ENCODE assay signal across 20 mouse cellular contexts in the genomic region with DNA sequence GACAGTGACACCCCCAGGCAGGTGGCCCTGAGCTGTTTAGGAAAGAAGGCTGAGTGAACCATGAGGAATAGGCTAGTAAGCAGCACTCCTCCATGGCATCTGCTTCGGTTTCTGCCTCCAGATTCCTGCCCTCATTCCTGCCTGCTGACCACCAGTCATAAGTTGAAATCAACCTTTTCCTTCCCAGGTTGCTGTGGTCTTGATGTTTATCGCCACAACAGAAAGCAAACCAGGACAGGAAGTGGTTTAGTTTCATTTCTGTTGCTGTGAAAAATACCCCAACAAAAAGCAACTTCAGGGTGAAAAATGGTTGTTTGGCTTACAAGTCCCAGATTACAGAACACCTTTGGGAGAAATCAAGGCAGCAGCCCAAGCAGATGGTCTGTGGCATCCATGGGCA. TPM values are rescaled to one million over a fixed set of nuclear protein-coding genes. Genes with fewer than 3 reads are reported as not detected.
A peak's percentile ranks its signal among the peaks of the same experiment; 100 is the strongest.
DNase-seq lines count a peak whose midpoint lies in the region; TF ChIP-seq lines count a peak whose summit lies in the region.
"Had no signal": no experiment of that assay in that cellular context is flagged by ENCODE, and none has a peak within 500 bp of the region (broad histone marks: within the 10 kb centered on the region; RNA-seq: fewer than 3 reads in every experiment).

No protein-coding gene starts in this region.

- no peak for TF ChIP-seq POLR2A in bone marrow, adult 2 months (IDR thresholded peaks at IDR 0.05; ENCODE audit: borderline replicate concordance, control insufficient read depth, low read depth, low read length)

- TF ChIP-seq CTCF in bone marrow, adult 2 months (IDR thresholded peaks at IDR 0.05; ENCODE audit: control insufficient read depth, insufficient read depth, low read length): no peak

- intact Hi-C loops in heart, postnatal 36 days (cut with DNase I): no loop called here

- H3K4me3 ChIP-seq in bone marrow, adult 2 months (replicated peaks; ENCODE audit: control insufficient read depth, low read depth, low read length): no peak overlapping the region
- H3K4me3 ChIP-seq: embryonic facial prominence, embryonic 15.5 days; heart, embryonic 12.5 days; limb, embryonic 12.5 days; liver, embryonic 12.5 days; midbrain, embryonic 10.5 days had no signal

- peak; percentile 56 for DNase-seq in heart, adult 11 months
- no peak for DNase-seq in heart, adult 18-20 months
- peak; percentile 84 for DNase-seq in 416B (ENCODE audit: low read depth)
- DNase-seq in naive thymus-derived CD4-positive, alpha-beta T cell, adult 2 months (ENCODE audit: low read depth): peak; percentile 3
- no peak for DNase-seq in layer of hippocampus, postnatal 10 days (ENCODE audit: low spot score in 2 of 2)
- no peak for DNase-seq in gastrocnemius, adult 18-20 months (ENCODE audit: low spot score)
- DNase-seq in heart, postnatal 36 days: no peak
- DNase-seq: adrenal gland, postnatal 14 days; cerebellum, adult 11-12 months; cerebellum, postnatal 14 days; heart, postnatal 4 days; lung, embryonic 14.5 days; right cerebral cortex, postnatal 4 days had no signal

- peaks cover 2% of the 10 kb centered on the region; the same call in 1 of the 2 replicates for H3K4me1 ChIP-seq in bone marrow, adult 2 months (ENCODE audit: control insufficient read depth, insufficient read depth, low read length)
- H3K4me1 ChIP-seq: embryonic facial prominence, embryonic 15.5 days; limb, embryonic 12.5 days; midbrain, embryonic 10.5 days had no signal

- 3% methylated on average over 2 of the region's 2 CpGs for WGBS in bone marrow, adult 2 months

- peak overlapping the region; percentile 57; the same call in 1 of the 2 replicates for H3K27ac ChIP-seq in bone marrow, adult 2 months (ENCODE audit: control insufficient read depth, insufficient read depth, low read depth, low read length, poor library complexity)
- H3K27ac ChIP-seq: embryonic facial prominence, embryonic 15.5 days; limb, embryonic 12.5 days; liver, embryonic 12.5 days; macrophage; midbrain, embryonic 10.5 days had no signal

RNA-seq across cellular contexts. Expression of gene Gna14, which starts 53.2 kb away (rescaled TPM):
- under 1 TPM; 0.27 to 0.67 TPM for total RNA-seq in heart, adult 18-20 months (2021)
- 0.49 TPM in 1 of 2 replicates, not detected in the other for polyA plus RNA-seq in bone marrow, adult 2 months (2011; ENCODE audit: insufficient read depth, insufficient read length, low replicate concordance, missing spikeins)
- 1 to 10 TPM in 1 of 2 experiments, under 1 TPM in 1; 0.59 to 1.5 TPM for total RNA-seq in layer of hippocampus, postnatal 10 days (2021)
- total RNA-seq in gastrocnemius, adult 18-20 months (2021): 1 to 10 TPM in 1 of 2 experiments, under 1 TPM in 1; 0.64 to 1.5 TPM
- under 1 TPM; 0.30 to 0.56 TPM for total RNA-seq in heart, postnatal 36 days (2021)

Comparison
In these comparisons a context has a peak if more than half of its experiments do, and no peak if none do; other contexts are left out.
1. DNase-seq: peak in heart, adult 11 months (single experiment), 416B (single experiment) and naive thymus-derived CD4-positive, alpha-beta T cell, adult 2 months (single experiment); none in heart, adult 18-20 months (0 of 2), layer of hippocampus, postnatal 10 days (0 of 2), gastrocnemius, adult 18-20 months (single experiment) and heart, postnatal 36 days (0 of 2).